Mouse (Mus musculus): Measurements from ENCODE around the gene Gm8882. TPM values are rescaled to one million over a fixed set of nuclear protein-coding genes. Genes with fewer than 3 reads are reported as not detected.

Gm8882 gene
- not detected for polyA plus RNA-seq (2014; fragmentation: Illumina TruSeq; extraction: RNeasy Lipid Tissue Mini Kit (QIAGEN cat#74804))

DNA sequence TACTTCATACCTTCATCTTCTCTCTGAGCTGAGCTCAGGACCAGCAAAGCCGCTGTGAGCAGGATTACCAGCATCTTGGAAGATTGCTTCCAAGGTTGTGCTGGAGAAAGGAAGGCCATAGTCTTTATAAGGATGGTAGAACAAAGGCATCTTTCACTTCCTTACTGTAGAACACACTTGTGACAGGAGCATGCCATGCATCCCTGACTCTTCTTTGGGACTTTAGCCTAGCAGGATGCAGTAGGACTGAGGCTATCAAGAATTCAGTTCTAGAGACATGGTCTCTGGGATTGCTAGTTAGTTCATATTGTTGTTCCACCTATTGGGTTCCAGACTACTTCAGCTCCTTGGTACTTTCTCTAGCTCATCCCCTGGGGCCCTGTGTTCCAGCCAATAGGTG is at the start of gene Gm8882:
TSS of gene Gm8882 (minus strand) at position 101 of the 400 bp plus-strand sequence.

DNA sequence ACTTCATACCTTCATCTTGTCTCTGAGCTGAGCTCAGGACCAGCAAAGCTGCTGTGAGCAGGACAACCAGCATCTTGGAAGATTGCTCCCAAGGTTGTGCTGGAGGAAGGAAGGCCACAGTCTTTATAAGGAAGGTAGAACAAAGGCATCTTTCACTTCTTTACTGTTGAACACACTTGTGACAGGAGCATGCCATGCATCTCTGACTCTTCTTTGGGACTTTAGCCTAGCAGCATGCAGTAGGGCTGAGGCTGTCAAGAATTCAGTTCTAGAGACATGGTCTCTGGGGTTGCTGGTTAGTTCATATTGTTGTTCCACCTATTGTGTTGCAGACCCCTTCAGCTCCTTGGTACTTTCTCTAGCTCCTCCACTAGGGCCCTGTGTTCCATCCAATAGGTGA is 49.3 kb downstream of the Gm8882 start, which contains the start of gene Prpmp5:
TSS of gene Prpmp5 (minus strand) at position 101 of the 400 bp plus-strand sequence.

Other genes with a start within 250 kb of the Gm8882 start
- not detected for gene Prb1, start 153.6 kb downstream of the Gm8882 start, polyA plus RNA-seq (2014; fragmentation: Illumina TruSeq; extraction: RNeasy Lipid Tissue Mini Kit (QIAGEN cat#74804))
- not detected for gene Prpmp5, start 49.4 kb downstream of the Gm8882 start, polyA plus RNA-seq (2014; fragmentation: Illumina TruSeq; extraction: RNeasy Lipid Tissue Mini Kit (QIAGEN cat#74804))
- gene Prh1, start 205.7 kb upstream of the Gm8882 start, polyA plus RNA-seq (2014; fragmentation: Illumina TruSeq; extraction: RNeasy Lipid Tissue Mini Kit (QIAGEN cat#74804)), result not detected
- gene Prp2, start 231.8 kb upstream of the Gm8882 start, polyA plus RNA-seq (2014; fragmentation: Illumina TruSeq; extraction: RNeasy Lipid Tissue Mini Kit (QIAGEN cat#74804)), result not detected